Mouse (Mus musculus): ENCODE measurements around the gene Sbk2. TPM values are rescaled to one million over a fixed set of nuclear protein-coding genes. Genes with fewer than 3 reads are reported as not detected.
"Not testable (repeated sequence)": the region's sequence is repeated elsewhere in the genome, so short reads cannot be mapped to it uniquely, and the experiment has no call there.

Sbk2 gene
- not detected in 2 replicates for polyA plus RNA-seq (2012; ENCODE audit: insufficient read depth, insufficient read length, low replicate concordance, missing spikeins)

GRCm38 (mm10) chr7:4964272-4964671 is at the start of gene Sbk2:
Gene Sbk2, minus strand, starts transcription at chr7:4964406.
- TF ChIP-seq CTCF (IDR thresholded peaks at IDR 0.05; ENCODE audit: insufficient read depth, low read depth, low read length) (peak; percentile 53), POLR2A (IDR thresholded peaks at IDR 0.05; ENCODE audit: insufficient read depth, low read depth, low read length) (no peak)
- no peak within 1 kb of the TSS for H3K27ac ChIP-seq (ENCODE audit: insufficient read depth, low read depth, low read length)
- no peak within 1 kb of the TSS for H3K4me3 ChIP-seq (ENCODE audit: insufficient read depth, low read depth, low read length)
- WGBS = 4% methylated on average over 10 of the region's 10 CpGs
- peaks cover 4% of the 10 kb centered on the region for H3K4me1 ChIP-seq (ENCODE audit: control insufficient read depth, insufficient read depth, low read length)

GRCm38 (mm10) chr7:5012681-5013513 is 48.7 kb upstream of the Sbk2 start:
- WGBS = 89% methylated on average over 27 of the region's 27 CpGs
- H3K4me3 ChIP-seq (ENCODE audit: insufficient read depth, low read depth, low read length) = no peak overlapping the region
- H3K27ac ChIP-seq (ENCODE audit: insufficient read depth, low read depth, low read length) = no peak overlapping the region
- H3K4me1 ChIP-seq (ENCODE audit: control insufficient read depth, insufficient read depth, low read length) = 0 out of 2 replicates have a peak, but pooled peaks cover 4% of the 10 kb centered on the region
- TF ChIP-seq POLR2A (IDR thresholded peaks at IDR 0.05; ENCODE audit: insufficient read depth, low read depth, low read length) (no peak), CTCF (IDR thresholded peaks at IDR 0.05; ENCODE audit: insufficient read depth, low read depth, low read length) (no peak)

GRCm38 (mm10) chr7:5008229-5008628 is 44.0 kb upstream of the Sbk2 start:
- TF ChIP-seq CTCF (IDR thresholded peaks at IDR 0.05; ENCODE audit: insufficient read depth, low read depth, low read length) (no peak), POLR2A (IDR thresholded peaks at IDR 0.05; ENCODE audit: insufficient read depth, low read depth, low read length) (no peak)
- 94% methylated on average over 26 of the region's 26 CpGs for WGBS
- Histone ChIP-seq H3K27ac (ENCODE audit: insufficient read depth, low read depth, low read length) (no peak overlapping the region), H3K4me1 (ENCODE audit: control insufficient read depth, insufficient read depth, low read length) (peaks cover 10% of the 10 kb centered on the region; the same call in 1 of the 2 replicates), H3K4me3 (ENCODE audit: insufficient read depth, low read depth, low read length) (no peak overlapping the region)

GRCm38 (mm10) chr7:5002876-5003275 is 38.7 kb upstream of the Sbk2 start:
- WGBS = 33% methylated on average over 8 of the region's 8 CpGs
- not testable (repeated sequence) for H3K4me1 ChIP-seq (ENCODE audit: control insufficient read depth, insufficient read depth, low read length); H3K27ac ChIP-seq (ENCODE audit: insufficient read depth, low read depth, low read length); H3K4me3 ChIP-seq (ENCODE audit: insufficient read depth, low read depth, low read length)

- 66% methylated on average over 2 of the region's 2 CpGs for WGBS
- TF ChIP-seq POLR2A (IDR thresholded peaks at IDR 0.05; ENCODE audit: insufficient read depth, low read depth, low read length) (no peak), CTCF (IDR thresholded peaks at IDR 0.05; ENCODE audit: insufficient read depth, low read depth, low read length) (no peak)
- H3K4me1 ChIP-seq (ENCODE audit: control insufficient read depth, insufficient read depth, low read length) = peaks cover 5% of the 10 kb centered on the region; the same call in 1 of the 2 replicates
These were observed 35.7 kb upstream of the Sbk2 start for GRCm38 (mm10) chr7:4999876-5000275.

GRCm38 (mm10) chr7:4996934-4997333 is 32.7 kb upstream of the Sbk2 start:
- TF ChIP-seq POLR2A (IDR thresholded peaks at IDR 0.05; ENCODE audit: insufficient read depth, low read depth, low read length) = no peak
- no peak for TF ChIP-seq CTCF (IDR thresholded peaks at IDR 0.05; ENCODE audit: insufficient read depth, low read depth, low read length)
- no peak overlapping the region for H3K27ac ChIP-seq (ENCODE audit: insufficient read depth, low read depth, low read length)
- peak overlapping the region; percentile 64; the same call in 1 of the 2 replicates for H3K4me3 ChIP-seq (ENCODE audit: insufficient read depth, low read depth, low read length)
- peaks cover 28% of the 10 kb centered on the region for H3K4me1 ChIP-seq (ENCODE audit: control insufficient read depth, insufficient read depth, low read length)
- WGBS = 39% methylated on average over 8 of the region's 8 CpGs

More at GRCm38 (mm10) chr7:4999876-5000275, 35.7 kb upstream of the Sbk2 start:
- no peak overlapping the region for H3K4me3 ChIP-seq (ENCODE audit: insufficient read depth, low read depth, low read length)
- no peak overlapping the region for H3K27ac ChIP-seq (ENCODE audit: insufficient read depth, low read depth, low read length)

GRCm38 (mm10) chr7:4996003-4996895 is 32.0 kb upstream of the Sbk2 start, which contains the start of gene Zfp579:
Gene Zfp579, minus strand, starts transcription at chr7:4996158.
- H3K4me3 ChIP-seq (ENCODE audit: insufficient read depth, low read depth, low read length) = peak within 1 kb of the TSS; percentile 91
- TF ChIP-seq POLR2A (IDR thresholded peaks at IDR 0.05; ENCODE audit: insufficient read depth, low read depth, low read length) (peak; percentile 45; the same call in 1 of the 2 replicates), CTCF (IDR thresholded peaks at IDR 0.05; ENCODE audit: insufficient read depth, low read depth, low read length) (no peak)
- H3K27ac ChIP-seq (ENCODE audit: insufficient read depth, low read depth, low read length) = peak within 1 kb of the TSS; percentile 57
- peaks cover 28% of the 10 kb centered on the region for H3K4me1 ChIP-seq (ENCODE audit: control insufficient read depth, insufficient read depth, low read length)
- WGBS = 1% methylated on average over 21 of the region's 26 CpGs

- Histone ChIP-seq H3K4me3 (ENCODE audit: insufficient read depth, low read depth, low read length) (peak overlapping the region; percentile 91), H3K4me1 (ENCODE audit: control insufficient read depth, insufficient read depth, low read length) (peaks cover 28% of the 10 kb centered on the region), H3K27ac (ENCODE audit: insufficient read depth, low read depth, low read length) (0 out of 2 replicates have a peak overlapping the region, but pooled peaks have one; percentile 4)
- 3% methylated on average over 19 of the region's 19 CpGs for WGBS
- TF ChIP-seq CTCF (IDR thresholded peaks at IDR 0.05; ENCODE audit: insufficient read depth, low read depth, low read length) (no peak), POLR2A (IDR thresholded peaks at IDR 0.05; ENCODE audit: insufficient read depth, low read depth, low read length) (no peak)
These were observed 31.2 kb upstream of the Sbk2 start for GRCm38 (mm10) chr7:4995268-4996002.
